Mouse (Mus musculus): ENCODE measurements around the gene Vmn1r58. TPM values are rescaled to one million over a fixed set of nuclear protein-coding genes. Genes with fewer than 3 reads are reported as not detected.
"Not testable (repeated sequence)": the region's sequence is repeated elsewhere in the genome, so short reads cannot be mapped to it uniquely, and the experiment has no call there.

Vmn1r58 gene
- polyA plus RNA-seq (2015; fragmentation: Nextera tagmentation; extraction: Ambion mirVana) = not detected in 2 replicates

DNA sequence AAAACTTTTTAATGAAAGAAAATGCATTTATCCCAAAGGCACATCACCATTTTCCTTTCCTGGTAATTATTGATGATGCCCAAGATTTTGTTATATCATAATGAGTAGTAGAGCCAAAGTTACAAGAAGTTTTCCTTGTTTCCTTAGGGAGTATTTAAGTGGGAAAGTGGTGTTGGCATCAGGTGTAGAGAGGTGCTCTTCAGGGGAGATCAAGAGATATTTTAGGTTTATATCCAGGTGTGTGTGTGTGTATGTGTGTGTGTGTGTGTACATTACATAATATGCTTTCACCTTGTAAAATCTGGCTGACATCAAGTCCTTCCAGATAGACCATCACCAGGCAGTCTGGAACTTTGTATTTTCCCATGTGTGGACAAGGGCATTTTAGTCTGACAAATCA lies at the start of gene Vmn1r58:
Gene Vmn1r58 (minus strand): TSS at position 101 of the 400 bp plus-strand sequence.
- H3K4me2 ChIP-seq (ENCODE audit: low read length); H3K9me3 ChIP-seq (ENCODE audit: control insufficient read depth, low read length); H3K36me3 ChIP-seq (ENCODE audit: control insufficient read depth, insufficient read depth, low read length); H3K4me1 ChIP-seq (ENCODE audit: control insufficient read depth, insufficient read depth, low read depth, low read length); H3K9ac ChIP-seq (ENCODE audit: low read depth, low read length); H3K27ac ChIP-seq (ENCODE audit: low read depth, low read length); H3K4me3 ChIP-seq (ENCODE audit: low read length); H3K27me3 ChIP-seq (replicated peaks; ENCODE audit: control insufficient read depth, insufficient read depth, low read length); ATAC-seq: not testable (repeated sequence)

DNA sequence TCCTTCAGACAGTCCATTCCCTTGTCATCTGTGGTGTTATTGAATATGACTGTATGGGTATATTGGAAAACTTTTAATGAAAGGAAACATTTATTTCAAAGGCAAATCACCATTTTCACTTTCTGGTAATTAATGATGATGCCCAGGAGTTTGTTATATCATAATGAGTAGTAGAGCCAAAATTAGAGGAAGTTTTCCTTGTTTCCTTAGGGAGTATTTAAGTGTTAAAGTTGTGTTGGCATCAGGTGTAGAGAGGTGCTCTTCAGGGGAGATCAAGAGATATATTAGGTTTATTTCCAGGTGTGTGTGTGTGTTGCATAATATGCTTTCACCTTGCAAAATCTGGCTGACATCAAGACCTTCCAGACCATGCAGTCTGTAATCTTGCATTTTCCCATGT lies 43.5 kb upstream of the Vmn1r58 start, which contains the start of gene Vmn1r59:
Gene Vmn1r59 (minus strand): TSS at position 101 of the 400 bp plus-strand sequence.
- no peak within 1 kb of the TSS for H3K4me2 ChIP-seq (ENCODE audit: low read length)
- no peak within 1 kb of the TSS for H3K4me3 ChIP-seq (ENCODE audit: low read length)
- peaks cover 25% of the 10 kb centered on the region for H3K9me3 ChIP-seq (ENCODE audit: control insufficient read depth, low read length)
- no peak within 1 kb of the TSS for H3K9ac ChIP-seq (ENCODE audit: low read depth, low read length)
- ATAC-seq = no peak
- no peaks in the 10 kb centered on the region for H3K4me1 ChIP-seq (ENCODE audit: control insufficient read depth, insufficient read depth, low read depth, low read length)
- H3K36me3 ChIP-seq (ENCODE audit: control insufficient read depth, insufficient read depth, low read length) = no peaks in the 10 kb centered on the region
- no peak within 1 kb of the TSS for H3K27ac ChIP-seq (ENCODE audit: low read depth, low read length)
- no peaks in the 10 kb centered on the region for H3K27me3 ChIP-seq (replicated peaks; ENCODE audit: control insufficient read depth, insufficient read depth, low read length)

DNA sequence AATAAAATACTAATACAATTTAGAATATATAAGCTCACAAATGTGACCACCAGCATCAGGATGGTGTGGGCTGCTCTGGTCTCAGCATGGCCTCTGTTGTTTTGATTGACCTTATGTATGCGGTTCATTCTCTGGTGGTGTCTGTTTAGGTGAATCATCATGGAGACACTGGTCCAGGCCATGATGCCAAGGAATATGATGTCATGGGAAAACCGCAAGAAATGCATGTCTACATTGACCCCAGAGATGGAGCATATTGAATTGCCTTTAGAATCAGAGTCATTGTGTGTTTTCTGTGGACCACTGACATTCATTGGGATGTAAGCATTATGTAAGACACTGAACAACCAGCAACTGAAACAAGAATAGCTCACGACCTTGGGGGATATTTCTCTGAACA lies 40.8 kb upstream of the Vmn1r58 start:
- not testable (repeated sequence) for H3K4me2 ChIP-seq (ENCODE audit: low read length); H3K27me3 ChIP-seq (replicated peaks; ENCODE audit: control insufficient read depth, insufficient read depth, low read length); H3K4me1 ChIP-seq (ENCODE audit: control insufficient read depth, insufficient read depth, low read depth, low read length); H3K9ac ChIP-seq (ENCODE audit: low read depth, low read length); ATAC-seq; H3K4me3 ChIP-seq (ENCODE audit: low read length); H3K36me3 ChIP-seq (ENCODE audit: control insufficient read depth, insufficient read depth, low read length); H3K27ac ChIP-seq (ENCODE audit: low read depth, low read length)
- H3K9me3 ChIP-seq (ENCODE audit: control insufficient read depth, low read length) = peaks cover 26% of the 10 kb centered on the region
- WGBS = 71% methylated on average over 3 of the region's 3 CpGs

DNA sequence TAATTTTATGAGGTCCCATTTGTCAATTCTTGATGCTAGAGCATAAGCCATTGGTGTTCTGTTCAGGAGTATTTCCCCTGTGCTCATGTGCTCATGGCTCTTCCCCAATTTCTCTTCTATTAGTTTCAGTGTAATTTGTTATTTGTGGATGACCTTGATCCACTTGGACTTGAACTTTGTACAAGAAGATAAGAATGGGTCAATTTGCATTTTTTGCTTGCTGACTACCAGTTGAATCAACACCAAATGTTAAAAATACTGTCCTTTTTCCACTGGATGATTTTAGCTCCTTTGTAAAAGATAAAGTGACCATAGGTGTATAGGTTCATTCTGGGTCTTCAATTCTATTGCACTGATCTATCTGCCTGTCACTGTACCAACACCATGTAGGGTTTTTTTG lies 35.4 kb upstream of the Vmn1r58 start:
- Histone ChIP-seq H3K36me3 (ENCODE audit: control insufficient read depth, insufficient read depth, low read length) (no peaks in the 10 kb centered on the region), H3K27ac (ENCODE audit: low read depth, low read length) (no peak overlapping the region), H3K4me2 (ENCODE audit: low read length) (no peak overlapping the region), H3K27me3 (replicated peaks; ENCODE audit: control insufficient read depth, insufficient read depth, low read length) (no peaks in the 10 kb centered on the region), H3K9me3 (ENCODE audit: control insufficient read depth, low read length) (peaks cover 12% of the 10 kb centered on the region), H3K9ac (ENCODE audit: low read depth, low read length) (no peak overlapping the region), H3K4me1 (ENCODE audit: control insufficient read depth, insufficient read depth, low read depth, low read length) (no peaks in the 10 kb centered on the region), H3K4me3 (ENCODE audit: low read length) (no peak overlapping the region)
- no peak for ATAC-seq

DNA sequence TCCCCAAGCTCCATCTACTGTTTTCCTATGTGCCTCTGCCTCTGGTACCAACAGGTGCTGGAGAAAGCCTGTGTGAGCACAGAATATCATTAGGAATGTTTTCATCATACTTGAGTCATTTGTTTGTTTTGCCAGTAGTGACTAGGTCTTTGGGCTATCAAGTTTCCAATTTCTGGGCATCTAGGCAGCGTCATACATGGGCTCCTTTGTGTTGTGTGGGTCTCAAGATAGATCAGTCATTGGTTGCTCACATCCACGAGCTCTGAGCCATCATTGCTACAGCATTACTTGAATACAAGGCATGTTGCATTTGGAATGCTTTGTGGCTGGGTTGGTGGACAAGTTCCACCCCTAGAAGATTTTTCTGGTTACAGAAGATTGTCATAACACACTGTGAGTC lies 7.0 kb downstream of the Vmn1r58 start:
- no peak overlapping the region for H3K4me2 ChIP-seq (ENCODE audit: low read length)
- no peak overlapping the region for H3K9ac ChIP-seq (ENCODE audit: low read depth, low read length)
- no peak overlapping the region for H3K4me3 ChIP-seq (ENCODE audit: low read length)
- 49% methylated on average over 2 of the region's 2 CpGs for WGBS
- peaks cover 17% of the 10 kb centered on the region for H3K9me3 ChIP-seq (ENCODE audit: control insufficient read depth, low read length)
- no peak for ATAC-seq
- no peaks in the 10 kb centered on the region for H3K4me1 ChIP-seq (ENCODE audit: control insufficient read depth, insufficient read depth, low read depth, low read length)
- no peaks in the 10 kb centered on the region for H3K27me3 ChIP-seq (replicated peaks; ENCODE audit: control insufficient read depth, insufficient read depth, low read length)
- H3K36me3 ChIP-seq (ENCODE audit: control insufficient read depth, insufficient read depth, low read length) = no peaks in the 10 kb centered on the region
- no peak overlapping the region for H3K27ac ChIP-seq (ENCODE audit: low read depth, low read length)

DNA sequence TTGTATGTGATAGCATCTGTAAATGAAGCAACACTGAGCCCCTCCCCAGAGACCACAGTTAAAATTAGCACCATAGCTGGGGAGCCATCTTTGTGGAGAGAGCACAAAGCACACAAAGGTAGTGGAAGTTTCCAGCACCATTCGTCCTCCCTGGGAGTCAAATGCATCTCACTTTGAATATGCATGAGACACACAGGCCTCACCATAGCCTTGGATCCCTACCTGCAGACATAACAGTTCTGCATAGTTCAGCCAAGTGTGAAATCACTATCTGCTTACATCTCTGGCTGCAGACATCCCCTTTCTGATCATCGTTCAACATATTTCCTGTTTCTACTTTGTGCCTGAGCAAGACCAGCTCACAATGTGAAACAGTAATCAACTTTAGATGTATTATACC lies 46.5 kb downstream of the Vmn1r58 start:
- Histone ChIP-seq H3K4me3 (ENCODE audit: low read length) (no peak overlapping the region), H3K27me3 (replicated peaks; ENCODE audit: control insufficient read depth, insufficient read depth, low read length) (no peaks in the 10 kb centered on the region), H3K36me3 (ENCODE audit: control insufficient read depth, insufficient read depth, low read length) (no peaks in the 10 kb centered on the region), H3K4me1 (ENCODE audit: control insufficient read depth, insufficient read depth, low read depth, low read length) (no peaks in the 10 kb centered on the region), H3K9me3 (ENCODE audit: control insufficient read depth, low read length) (peaks cover 25% of the 10 kb centered on the region), H3K9ac (ENCODE audit: low read depth, low read length) (no peak overlapping the region), H3K4me2 (ENCODE audit: low read length) (no peak overlapping the region), H3K27ac (ENCODE audit: low read depth, low read length) (no peak overlapping the region)
- WGBS = 88% methylated on average over 2 of the region's 2 CpGs
- no peak for ATAC-seq

DNA sequence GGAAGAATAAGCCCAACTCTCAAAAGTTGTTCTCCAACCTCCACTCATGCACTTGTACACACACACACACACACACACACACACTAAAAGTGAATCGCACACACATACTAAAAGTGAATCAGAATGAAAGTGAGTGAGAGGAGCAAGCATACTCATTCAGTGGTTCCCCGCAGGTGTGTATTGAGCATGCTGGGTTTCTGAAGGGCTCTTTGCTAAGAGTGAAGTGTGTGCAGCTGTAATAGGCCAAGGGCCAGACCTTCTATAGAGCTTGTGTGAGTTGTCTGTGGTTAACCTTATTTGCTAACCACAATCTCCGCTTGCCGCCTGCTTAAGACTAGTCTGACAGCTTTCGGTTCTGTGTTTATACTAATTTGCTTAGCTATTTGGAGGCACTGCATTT lies 49.6 kb downstream of the Vmn1r58 start:
- Histone ChIP-seq H3K36me3 (ENCODE audit: control insufficient read depth, insufficient read depth, low read length) (no peaks in the 10 kb centered on the region), H3K4me3 (ENCODE audit: low read length) (no peak overlapping the region), H3K9ac (ENCODE audit: low read depth, low read length) (no peak overlapping the region), H3K9me3 (ENCODE audit: control insufficient read depth, low read length) (peaks cover 35% of the 10 kb centered on the region), H3K4me2 (ENCODE audit: low read length) (no peak overlapping the region), H3K27me3 (replicated peaks; ENCODE audit: control insufficient read depth, insufficient read depth, low read length) (no peaks in the 10 kb centered on the region), H3K4me1 (ENCODE audit: control insufficient read depth, insufficient read depth, low read depth, low read length) (no peaks in the 10 kb centered on the region), H3K27ac (ENCODE audit: low read depth, low read length) (no peak overlapping the region)
- WGBS = 90% methylated on average over 5 of the region's 5 CpGs
- no peak for ATAC-seq

Other genes with a start within 250 kb of the Vmn1r58 start
- not detected in 2 replicates for gene Vmn1r56, start 216.6 kb downstream of the Vmn1r58 start, polyA plus RNA-seq (2015; fragmentation: Nextera tagmentation; extraction: Ambion mirVana)
- gene Vmn1r57, start 194.9 kb downstream of the Vmn1r58 start, polyA plus RNA-seq (2015; fragmentation: Nextera tagmentation; extraction: Ambion mirVana) = not detected in 2 replicates
- gene Gm5065, start 62.9 kb downstream of the Vmn1r58 start, polyA plus RNA-seq (2015; fragmentation: Nextera tagmentation; extraction: Ambion mirVana) = not detected in 2 replicates
- not detected in 2 replicates for gene Nlrp2, start 62.4 kb downstream of the Vmn1r58 start, polyA plus RNA-seq (2015; fragmentation: Nextera tagmentation; extraction: Ambion mirVana)
- not detected in 2 replicates for gene Vmn1r59, start 43.4 kb upstream of the Vmn1r58 start, polyA plus RNA-seq (2015; fragmentation: Nextera tagmentation; extraction: Ambion mirVana)
- not detected in 2 replicates for gene Vmn2r28, start 80.6 kb upstream of the Vmn1r58 start, polyA plus RNA-seq (2015; fragmentation: Nextera tagmentation; extraction: Ambion mirVana)
- not detected in 2 replicates for gene Vmn1r60, start 133.9 kb upstream of the Vmn1r58 start, polyA plus RNA-seq (2015; fragmentation: Nextera tagmentation; extraction: Ambion mirVana)
- gene Vmn1r61, start 199.9 kb upstream of the Vmn1r58 start, polyA plus RNA-seq (2015; fragmentation: Nextera tagmentation; extraction: Ambion mirVana) = not detected in 2 replicates